ENCODE assay signal across 8 mouse cellular contexts in the genomic region with DNA sequence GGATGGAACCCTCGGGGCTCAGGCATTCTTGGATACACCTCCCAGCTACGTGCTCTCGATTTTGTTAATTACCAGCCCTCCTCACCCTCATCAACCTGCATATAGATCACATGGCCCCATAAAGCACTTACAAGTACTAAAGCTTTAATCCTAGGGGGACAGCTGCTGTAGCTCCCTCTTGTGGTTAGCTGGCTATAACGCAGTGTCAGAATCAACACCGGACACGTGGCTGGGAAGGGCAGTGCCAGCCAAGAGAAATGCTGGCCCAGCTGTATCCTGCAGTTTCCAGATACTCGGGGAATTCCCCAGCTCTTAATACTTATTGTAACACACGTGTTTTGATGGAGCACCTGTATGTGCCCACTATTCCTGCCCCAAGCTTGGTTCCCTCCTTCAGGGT. TPM values are rescaled to one million over a fixed set of nuclear protein-coding genes. Genes with fewer than 3 reads are reported as not detected.
DNase-seq lines count a peak whose midpoint lies in the region; ATAC-seq and TF ChIP-seq lines count a peak whose summit lies in the region.
"Had no signal": no experiment of that assay in that cellular context is flagged by ENCODE, and none has a peak within 500 bp of the region (broad histone marks: within the 10 kb centered on the region; RNA-seq: fewer than 3 reads in every experiment).

No protein-coding gene starts in this region.

- TF ChIP-seq POLR2A in lung, adult 2 months (IDR thresholded peaks at IDR 0.05; ENCODE audit: borderline replicate concordance, extremely low read depth, low read depth, low read length): no peak
- TF ChIP-seq POLR2A in olfactory bulb, adult 2 months (IDR thresholded peaks at IDR 0.05; ENCODE audit: insufficient read depth, low read depth, low read length): no peak

- H3K4me1 ChIP-seq in E14TG2a.4 (replicated peaks; ENCODE audit: low read depth, low read length): peaks cover 41% of the 10 kb centered on the region
- 0 out of 2 replicates have a peak, but pooled peaks cover under 1% of the 10 kb centered on the region for H3K4me1 ChIP-seq in kidney, postnatal 0 days (replicated peaks; ENCODE audit: insufficient read depth, low read length)
- H3K4me1 ChIP-seq in lung, adult 2 months (ENCODE audit: control insufficient read depth, insufficient read depth, low read length): no peaks in the 10 kb centered on the region
- peaks cover 4% of the 10 kb centered on the region; the same call in 1 of the 2 replicates for H3K4me1 ChIP-seq in olfactory bulb, adult 2 months (ENCODE audit: control insufficient read depth, insufficient read depth, low read length)

- H3K4me3 ChIP-seq in E14TG2a.4 (replicated peaks; ENCODE audit: low read length): no peak overlapping the region
- no peak overlapping the region for H3K4me3 ChIP-seq in kidney, postnatal 0 days (replicated peaks; ENCODE audit: low read depth, low read length)
- H3K4me3 ChIP-seq in lung, adult 2 months (replicated peaks; ENCODE audit: extremely low read depth, low read depth, low read length): no peak overlapping the region
- H3K4me3 ChIP-seq in olfactory bulb, adult 2 months (ENCODE audit: insufficient read depth, low read depth, low read length): no peak overlapping the region
- H3K4me3 ChIP-seq: limb, embryonic 13.5 days had no signal

- TF ChIP-seq CTCF in E14TG2a.4 (conservative IDR thresholded peaks at IDR 0.05; ENCODE audit: low read length): peak; percentile 79
- peak; percentile 89 for TF ChIP-seq CTCF in kidney, postnatal 0 days (IDR thresholded peaks at IDR 0.05; ENCODE audit: low read depth)
- peak; percentile 74 for TF ChIP-seq CTCF in lung, adult 2 months (IDR thresholded peaks at IDR 0.05; ENCODE audit: insufficient read depth, low read length)
- 0 out of 2 replicates have a peak, but pooled peaks have one; percentile 21 for TF ChIP-seq CTCF in olfactory bulb, adult 2 months (IDR thresholded peaks at IDR 0.05; ENCODE audit: insufficient read depth, low read depth, low read length)

- no peak overlapping the region for H3K4me2 ChIP-seq in kidney, postnatal 0 days (ENCODE audit: low read length)
- H3K4me2 ChIP-seq: limb, embryonic 13.5 days had no signal

- DNase-seq in NIH3T3 (ENCODE audit: low read depth): peak; percentile 85
- peak; percentile 34 for DNase-seq in embryo, embryonic 11.5 days (ENCODE audit: low read depth, low spot score)
- DNase-seq in heart, adult 9 months (ENCODE audit: low spot score in 2 of 2): peak; percentile 58 to 67
- peak; percentile 66 for DNase-seq in kidney, postnatal 0 days (ENCODE audit: low spot score)
- peak; percentile 40 for DNase-seq in lung, adult 2 months

- H3K9me3 ChIP-seq in E14TG2a.4 (ENCODE audit: low read length): no peaks in the 10 kb centered on the region
- H3K9me3 ChIP-seq in kidney, postnatal 0 days (replicated peaks; ENCODE audit: low read length): no peaks in the 10 kb centered on the region
- H3K9me3 ChIP-seq: limb, embryonic 13.5 days had no signal

- WGBS in kidney, postnatal 0 days: 36% methylated on average over 8 of the region's 8 CpGs
- 37% methylated on average over 8 of the region's 8 CpGs for WGBS in lung, adult 2 months
- 36% methylated on average over 8 of the region's 8 CpGs for WGBS in olfactory bulb, adult 2 months

- no peak overlapping the region for H3K9ac ChIP-seq in kidney, postnatal 0 days (ENCODE audit: low read depth, low read length)
- H3K9ac ChIP-seq: limb, embryonic 13.5 days had no signal

- ATAC-seq in kidney, postnatal 0 days (replicated peaks; ENCODE audit: low FRiP score, low read depth): peak; percentile 52; the same call in 1 of the 2 replicates

- H3K27ac ChIP-seq in kidney, postnatal 0 days: no peak overlapping the region
- H3K27ac ChIP-seq in olfactory bulb, adult 2 months (ENCODE audit: insufficient read depth, low read depth, low read length): no peak overlapping the region
- H3K27ac ChIP-seq: limb, embryonic 13.5 days had no signal

- H3K27me3 ChIP-seq in E14TG2a.4 (ENCODE audit: insufficient read depth, low read length): no peaks in the 10 kb centered on the region
- no peaks in the 10 kb centered on the region for H3K27me3 ChIP-seq in kidney, postnatal 0 days (ENCODE audit: insufficient read depth, low read length)
- H3K27me3 ChIP-seq: limb, embryonic 13.5 days had no signal

- H3K36me3 ChIP-seq in E14TG2a.4 (ENCODE audit: insufficient read depth, low read length): peaks cover 83% of the 10 kb centered on the region
- H3K36me3 ChIP-seq in kidney, postnatal 0 days (ENCODE audit: insufficient read depth, low read length): peaks cover 32% of the 10 kb centered on the region

RNA-seq across cellular contexts. Expression of a gene that starts 58.0 kb away (rescaled TPM):
- 3.9 and 4.4 TPM in 2 replicates for polyA plus RNA-seq in kidney, postnatal 0 days (2015; fragmentation: Nextera tagmentation; extraction: Ambion mirVana)
- polyA plus RNA-seq in lung, adult 2 months (2012; rRNA removed): 7.2 and 10.0 TPM in 2 replicates
- polyA plus RNA-seq in olfactory bulb, adult 2 months (2012; ENCODE audit: insufficient read depth, insufficient read length, low replicate concordance, missing spikeins): not detected in 2 replicates

Comparison
In these comparisons a context has a peak if more than half of its experiments do, and no peak if none do; other contexts are left out.
1. CTCF ChIP-seq: peak in every context shown above with its lines; median percentile 89 in kidney, postnatal 0 days; 79 in E14TG2a.4; 74 in lung, adult 2 months; 21 in olfactory bulb, adult 2 months.
2. DNase-seq: peak in every context shown above with its lines; median percentile 85 in NIH3T3; 66 in kidney, postnatal 0 days; 62 in heart, adult 9 months; 40 in lung, adult 2 months; 34 in embryo, embryonic 11.5 days.